Mouse (Mus musculus) MEL (cell line): Measurements from ENCODE around the gene Nptxr. TPM values are rescaled to one million over a fixed set of nuclear protein-coding genes. Genes with fewer than 3 reads are reported as not detected.

Source experiments
- DNase-seq: peaks from one replicate; pipeline ENCODE4 v3.0.0; 2011; ENCODE audit warnings: low read depth, low spot score
- H3K27ac ChIP-seq: 2 replicates; pipeline ENCODE4 v1.5.1; 2012; ENCODE audit warnings: low read depth, mild to moderate bottlenecking, control low read depth, low read length, moderate library complexity; ENCODE audit not compliant: control insufficient read depth
- H3K27me3 ChIP-seq, 2 experiments: fragments of 150-350 bp in 1 of 2; sonication (generic) in 1 of 2; 2 replicates each; pipeline ENCODE4 v1.6.1; 2012; ENCODE audit warnings: low read length in 2 of 2, mild to moderate bottlenecking in 2 of 2, improper control_type of control experiment in 1 of 2, moderate library complexity in 1 of 2; ENCODE audit not compliant: insufficient read depth in 2 of 2, control insufficient read depth in 1 of 2
- H3K36me3 ChIP-seq, 2 experiments: 2 replicates each; pipeline ENCODE4 v1.6.1; 2012 to 2014; ENCODE audit warnings: low read length in 2 of 2, improper control_type of control experiment in 1 of 2, inconsistent platforms in 1 of 2, mild to moderate bottlenecking in 1 of 2; ENCODE audit not compliant: insufficient read depth in 2 of 2, control insufficient read depth in 1 of 2
- H3K4me1 ChIP-seq, 2 experiments: fragments of 150-350 bp in 1 of 2; sonication (generic) in 1 of 2; 2 replicates each; pipeline ENCODE4 v1.6.1; 2012; ENCODE audit warnings: low read length in 2 of 2, improper control_type of control experiment in 1 of 2, mild to moderate bottlenecking in 1 of 2; ENCODE audit not compliant: insufficient read depth in 2 of 2, control insufficient read depth in 1 of 2
- H3K4me3 ChIP-seq, 2 experiments: fragments of 150-350 bp in 1 of 2; sonication (generic) in 1 of 2; 2 replicates each; pipeline ENCODE4 v1.5.1; 2012; ENCODE audit warnings: low read depth in 2 of 2, low read length in 2 of 2, mild to moderate bottlenecking in 2 of 2, moderate library complexity in 2 of 2, control low read depth in 1 of 2, improper control_type of control experiment in 1 of 2; ENCODE audit not compliant: control insufficient read depth in 1 of 2, insufficient read depth in 1 of 2
- H3K79me2 ChIP-seq: 2 replicates; pipeline ENCODE4 v1.6.1; 2012; ENCODE audit warnings: mild to moderate bottlenecking, low read length, moderate library complexity; ENCODE audit not compliant: control insufficient read depth, poor library complexity, insufficient read depth
- H3K9ac ChIP-seq: 2 replicates; pipeline ENCODE4 v1.6.1; 2012; ENCODE audit warnings: low read depth, mild to moderate bottlenecking, control low read depth, low read length, moderate library complexity; ENCODE audit not compliant: control insufficient read depth, poor library complexity, severe bottlenecking
- H3K9me3 ChIP-seq: fragments of 150-350 bp; sonication (generic); replicated peaks from 2 replicates; pipeline ENCODE4 v1.6.1; 2012; ENCODE audit warnings: mild to moderate bottlenecking, low read length, improper control_type of control experiment, moderate library complexity; ENCODE audit not compliant: insufficient read depth
- CHD1 ChIP-seq: IDR thresholded peaks from 2 replicates; pipeline ENCODE4 v1.6.1; 2012; ENCODE audit warnings: low read depth, mild to moderate bottlenecking, inconsistent platforms, low read length, improper control_type of control experiment
- CTCF ChIP-seq, 3 experiments: IDR thresholded peaks in 2 of 3; conservative IDR thresholded peaks in 1 of 3; 2 replicates each; pipeline ENCODE4 v1.5.1; 2011 to 2012; ENCODE audit warnings: low read length in 3 of 3, low read depth in 2 of 3, mild to moderate bottlenecking in 2 of 3, improper control_type of control experiment in 1 of 3, inconsistent platforms in 1 of 3, mixed read lengths in 1 of 3, moderate library complexity in 1 of 3; ENCODE audit not compliant: control insufficient read depth in 1 of 3, insufficient read depth in 1 of 3, poor library complexity in 1 of 3, severe bottlenecking in 1 of 3
- E2F4 ChIP-seq: IDR thresholded peaks from 2 replicates; pipeline ENCODE4 v1.6.1; 2011; ENCODE audit warnings: low read depth, low read length, improper control_type of control experiment, borderline replicate concordance
- ELF1 ChIP-seq: IDR thresholded peaks from 2 replicates; pipeline ENCODE4 v1.6.1; 2014; ENCODE audit warnings: low read depth, mild to moderate bottlenecking, inconsistent platforms, low read length, improper control_type of control experiment, moderate library complexity
- ETS1 ChIP-seq: IDR thresholded peaks from 2 replicates; pipeline ENCODE4 v1.6.1; 2012; ENCODE audit warnings: low read depth, mild to moderate bottlenecking, inconsistent platforms, low read length, improper control_type of control experiment, moderate library complexity
- GABPA ChIP-seq: IDR thresholded peaks from 2 replicates; pipeline ENCODE4 v1.6.1; 2012; ENCODE audit warnings: low read depth, mild to moderate bottlenecking, inconsistent platforms, low read length, improper control_type of control experiment, moderate library complexity
- GATA1 ChIP-seq: IDR thresholded peaks from 2 replicates; pipeline ENCODE4 v1.6.1; 2011; ENCODE audit warnings: low read depth, low read length, improper control_type of control experiment
- KAT2A ChIP-seq: conservative IDR thresholded peaks from 2 replicates; pipeline ENCODE4 v1.6.1; 2012; ENCODE audit warnings: low read depth, low read length, improper control_type of control experiment, inconsistent platforms
- MAX ChIP-seq: IDR thresholded peaks from 2 replicates; pipeline ENCODE4 v1.6.1; 2011; ENCODE audit warnings: low read length, improper control_type of control experiment
- MAZ ChIP-seq: IDR thresholded peaks from 2 replicates; pipeline ENCODE4 v1.6.1; 2012; ENCODE audit warnings: low read depth, mild to moderate bottlenecking, inconsistent platforms, low read length, improper control_type of control experiment
- MEF2A ChIP-seq: IDR thresholded peaks from 2 replicates; pipeline ENCODE4 v1.6.1; 2014; ENCODE audit warnings: low read depth, mild to moderate bottlenecking, inconsistent platforms, low read length, improper control_type of control experiment; ENCODE audit not compliant: poor library complexity, insufficient replicate concordance, severe bottlenecking; ENCODE audit errors: extremely low read depth
- MXI1 ChIP-seq: IDR thresholded peaks from 2 replicates; pipeline ENCODE4 v1.6.1; 2011; ENCODE audit warnings: mild to moderate bottlenecking, low read depth, low read length, improper control_type of control experiment
- MYB ChIP-seq: IDR thresholded peaks from 2 replicates; pipeline ENCODE4 v1.6.1; 2011; ENCODE audit warnings: mild to moderate bottlenecking, low read depth, low read length, improper control_type of control experiment
- MYC ChIP-seq: IDR thresholded peaks from 2 replicates; pipeline ENCODE4 v1.6.1; 2011; ENCODE audit warnings: low read depth, mild to moderate bottlenecking, low read length, improper control_type of control experiment, moderate library complexity
- NELFE ChIP-seq: IDR thresholded peaks from 2 replicates; pipeline ENCODE4 v1.6.1; 2011; ENCODE audit warnings: low read depth, low read length, improper control_type of control experiment
- NRF1 ChIP-seq: IDR thresholded peaks from 2 replicates; pipeline ENCODE4 v1.6.1; 2014; ENCODE audit warnings: low read depth, mild to moderate bottlenecking, inconsistent platforms, low read length, improper control_type of control experiment, moderate library complexity; ENCODE audit not compliant: poor library complexity, insufficient read depth, severe bottlenecking
- POLR2AphosphoS2 ChIP-seq: IDR thresholded peaks from 2 replicates; pipeline ENCODE4 v1.6.1; 2011; ENCODE audit warnings: low read length, improper control_type of control experiment
- SIN3A ChIP-seq: IDR thresholded peaks from 2 replicates; pipeline ENCODE4 v1.6.1; 2012; ENCODE audit warnings: low read length, improper control_type of control experiment, inconsistent platforms
- SMC3 ChIP-seq: IDR thresholded peaks from 2 replicates; pipeline ENCODE4 v1.6.1; 2011; ENCODE audit warnings: low read depth, low read length, improper control_type of control experiment
- TAL1 ChIP-seq: IDR thresholded peaks from 2 replicates; pipeline ENCODE4 v1.6.1; 2012; ENCODE audit warnings: mild to moderate bottlenecking, inconsistent platforms, low read length, moderate library complexity, mixed read lengths
- TBP ChIP-seq: IDR thresholded peaks from 2 replicates; pipeline ENCODE4 v1.8.0; 2011; ENCODE audit warnings: low read depth, low read length, improper control_type of control experiment
- UBTF ChIP-seq: IDR thresholded peaks from 2 replicates; pipeline ENCODE4 v1.6.1; 2012; ENCODE audit warnings: low read depth, mild to moderate bottlenecking, inconsistent platforms, low read length, improper control_type of control experiment, moderate library complexity, borderline replicate concordance; ENCODE audit not compliant: insufficient read depth
- USF1 ChIP-seq: IDR thresholded peaks from 2 replicates; pipeline ENCODE4 v1.6.1; 2014; ENCODE audit warnings: low read depth, mild to moderate bottlenecking, inconsistent platforms, low read length, improper control_type of control experiment, moderate library complexity
- ZC3H11A ChIP-seq: IDR thresholded peaks from 2 replicates; pipeline ENCODE4 v1.6.1; 2012; ENCODE audit warnings: low read depth, mild to moderate bottlenecking, inconsistent platforms, low read length, improper control_type of control experiment
- polyA plus RNA-seq, 2 experiments: library from polyadenylated mRNA; stranded (reverse) in 1 of 2; unstranded in 1 of 2; fragments of >175 nt in 1 of 2; fragments of >200 nt in 1 of 2; gene quantifications; 2 replicates each; pipeline versions ENCODE4 v1.2.1 to v1.2.4; 2012; ENCODE audit warnings: low replicate concordance in 2 of 2, low read depth in 1 of 2; ENCODE audit not compliant: insufficient read length in 2 of 2, insufficient read depth in 1 of 2, missing spikeins in 1 of 2
- total RNA-seq: library from RNA; depleted of rRNA; stranded (reverse); fragments of 300-350 nt; gene quantifications from 2 replicates; pipeline ENCODE4 v1.2.3, GENCODE M21; 2012

Nptxr gene
- total and polyA plus RNA-seq, 3 experiments = 0.04 to 0.33 TPM; not detected in 1

DNA sequence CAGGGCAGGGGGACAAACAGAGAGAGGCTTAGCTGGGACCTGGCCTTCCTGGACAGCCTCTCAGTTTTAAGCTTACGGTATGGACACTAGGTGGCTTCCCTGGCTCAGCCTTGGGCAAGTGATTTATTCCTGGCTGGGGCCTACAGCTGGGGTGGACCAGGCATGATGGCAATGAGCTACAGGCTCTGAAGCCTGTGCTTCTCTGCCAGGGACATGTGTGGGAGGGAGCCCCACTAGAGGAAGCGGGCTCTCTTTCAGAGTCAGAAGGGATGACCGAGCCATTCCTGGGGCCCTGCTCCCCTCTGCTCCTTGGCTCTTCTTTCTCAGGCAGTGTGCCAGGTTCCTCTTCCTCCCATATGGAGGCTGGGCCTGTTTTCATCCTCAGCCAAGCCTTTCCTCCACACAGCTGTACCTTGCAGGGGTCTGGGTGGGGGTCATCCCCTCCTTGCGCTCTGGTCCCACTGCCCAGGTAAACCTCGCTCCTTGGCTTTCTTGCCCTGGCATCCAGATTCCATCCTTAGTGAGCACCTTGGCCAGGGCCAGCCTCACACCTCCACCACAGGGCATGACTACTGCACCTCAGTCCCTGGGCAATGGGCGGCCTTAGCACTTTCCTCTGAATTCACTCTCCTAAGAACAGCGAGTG, 40.8 kb downstream of the Nptxr start:
- H3K36me3 ChIP-seq = no peaks in the 10 kb centered on the region
- TF ChIP-seq SMC3 (no peak), MYC (no peak), ZC3H11A (no peak), TAL1 (no peak), GATA1 (no peak), MAZ (no peak), UBTF (no peak), E2F4 (no peak), CHD1 (no peak), MEF2A (no peak), TBP (no peak), NRF1 (no peak), MYB (no peak)
- H3K79me2 ChIP-seq = no peaks in the 10 kb centered on the region
- no peak overlapping the region for H3K27ac ChIP-seq
- H3K9ac ChIP-seq = no peak overlapping the region
- H3K9me3 ChIP-seq = no peaks in the 10 kb centered on the region
- no peak overlapping the region for H3K4me3 ChIP-seq
- H3K4me1 ChIP-seq = no peaks in the 10 kb centered on the region
- DNase-seq = no peak
- no peaks in the 10 kb centered on the region for H3K27me3 ChIP-seq

DNA sequence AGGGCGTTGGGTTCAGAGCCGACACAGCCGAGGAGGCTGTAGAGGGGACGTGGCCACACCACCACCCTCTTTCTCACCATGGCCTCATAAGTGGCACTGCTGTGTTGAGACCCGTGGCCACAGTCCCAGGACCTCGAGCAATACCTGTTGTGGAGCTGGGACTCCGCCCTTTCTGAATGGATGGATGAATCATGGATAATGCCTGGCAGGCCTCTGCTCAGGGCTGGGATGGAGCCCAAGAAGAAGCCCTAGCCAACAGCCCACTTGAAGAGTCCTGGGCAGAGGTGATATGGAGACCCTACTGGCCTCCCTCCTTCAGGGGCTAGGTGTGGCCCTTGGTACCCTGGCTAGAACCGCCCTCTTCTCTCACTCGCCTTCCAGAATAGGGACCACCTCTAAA, 41.6 kb downstream of the Nptxr start:
- Histone ChIP-seq H3K79me2 (no peaks in the 10 kb centered on the region), H3K4me1 (no peaks in the 10 kb centered on the region), H3K27me3 (no peaks in the 10 kb centered on the region), H3K9ac (no peak overlapping the region), H3K9me3 (no peaks in the 10 kb centered on the region), H3K36me3 (no peaks in the 10 kb centered on the region), H3K4me3 (no peak overlapping the region), H3K27ac (no peak overlapping the region)
- no peak for DNase-seq
- TF ChIP-seq NELFE = no peak
- no peak for TF ChIP-seq NRF1
- no peak for TF ChIP-seq MAX
- TF ChIP-seq GABPA = no peak
- no peak for TF ChIP-seq USF1
- no peak for TF ChIP-seq E2F4
- no peak for TF ChIP-seq SIN3A
- TF ChIP-seq CTCF (IDR thresholded peaks at IDR 0.05 in 2 of 3, conservative IDR thresholded peaks at IDR 0.05 in 1 of 3; ENCODE audit: control insufficient read depth in 1 of 3, insufficient read depth in 1 of 3, low read depth in 2 of 3, low read length in 3 of 3, poor library complexity in 1 of 3, severe bottlenecking in 1 of 3) = no peak
- TF ChIP-seq POLR2AphosphoS2 = no peak
- TF ChIP-seq ELF1 = no peak
- no peak for TF ChIP-seq TAL1
- TF ChIP-seq MXI1 = no peak
- TF ChIP-seq KAT2A = no peak
- no peak for TF ChIP-seq ETS1
- TF ChIP-seq MAZ = no peak
